Mouse (Mus musculus): ENCODE data around the gene Hist4h4. TPM values are rescaled to one million over a fixed set of nuclear protein-coding genes. Genes with fewer than 3 reads are reported as not detected.

Gene Hist4h4
- total RNA-seq, 4 experiments from 2014 or later: 9.0 to 13.2 (median 12.5) TPM

- no peak for DNase-seq (ENCODE audit: low spot score in 2 of 2)
Observed at GRCm38 (mm10) chr6:136782761-136783160, 21.5 kb downstream of the Hist4h4 start.

- DNase-seq (ENCODE audit: low spot score in 2 of 2): no peak
Observed at GRCm38 (mm10) chr6:136782146-136782545, 22.1 kb downstream of the Hist4h4 start.

GRCm38 (mm10) chr6:136781377-136781986 lies 22.7 kb downstream of the Hist4h4 start, which contains the start of gene Gucy2c:
TSS of gene Gucy2c (minus strand) at chr6:136781765.
- DNase-seq (ENCODE audit: low spot score in 2 of 2): no peak

- no peak for DNase-seq (ENCODE audit: low spot score in 2 of 2)
Observed at GRCm38 (mm10) chr6:136776392-136776791, 27.8 kb downstream of the Hist4h4 start.

GRCm38 (mm10) chr6:136769859-136770258 lies 34.4 kb downstream of the Hist4h4 start:
- no peak for DNase-seq (ENCODE audit: low spot score in 2 of 2)

GRCm38 (mm10) chr6:136769143-136769542 lies 35.1 kb downstream of the Hist4h4 start:
- DNase-seq (ENCODE audit: low spot score in 2 of 2): no peak

- no peak for DNase-seq (ENCODE audit: low spot score in 2 of 2)
Observed at GRCm38 (mm10) chr6:136763912-136764311, 40.3 kb downstream of the Hist4h4 start.

Small RNA genes lying within 50 kb of the gene (microRNA-seq; reads per million reads assigned to microRNA genes)
- 0 reads per million in 2 experiments for gene Gm44364

Other genes with a start within 250 kb of the Hist4h4 start
- gene Plbd1, start 142.5 kb downstream of the Hist4h4 start, total RNA-seq (2022): under 1 TPM in 2 of 4 experiments, not detected in 2; 0.30 to 0.32 TPM
- gene Gucy2c, start 22.6 kb downstream of the Hist4h4 start, total RNA-seq (2022): under 1 TPM; 0.21 to 0.52 (median 0.37) TPM
- 10 to 100 TPM; 35.3 to 52.5 (median 39.1) TPM for gene H2afj, start 3.8 kb upstream of the Hist4h4 start, total RNA-seq (2022)
- 1 to 10 TPM; 2.1 to 5.4 (median 3.7) TPM for gene BC049715, start 23.2 kb upstream of the Hist4h4 start, total RNA-seq (2022)
- gene Wbp11, start 23.8 kb upstream of the Hist4h4 start, total RNA-seq (2022): 100 to 1,000 TPM; 110 to 121 (median 116) TPM
- 1 to 10 TPM; 5.2 to 8.0 (median 7.4) TPM for gene Smco3, start 31.0 kb upstream of the Hist4h4 start, total RNA-seq (2022)
- not detected for gene Art4, start 53.3 kb upstream of the Hist4h4 start, total RNA-seq (2022)
- 10 to 100 TPM; 34.0 to 50.1 (median 47.6) TPM for gene Mgp, start 71.4 kb upstream of the Hist4h4 start, total RNA-seq (2022)
- gene Erp27, start 117.8 kb upstream of the Hist4h4 start, total RNA-seq (2022): not detected
- gene Pde6h, start 119.4 kb upstream of the Hist4h4 start, total RNA-seq (2022): 1 to 10 TPM in 2 of 4 experiments, under 1 TPM in 2; 0.44 to 3.0 (median 1.1) TPM
- 10 to 100 TPM; 16.0 to 24.1 (median 19.6) TPM for gene Arhgdib, start 137.5 kb upstream of the Hist4h4 start, total RNA-seq (2022)